Mouse (Mus musculus): ENCODE measurements at regions not wholly inside any gene's neighbourhood (a gene's known extent, or its start where the extent isn't known, plus 50 kb on each side); places are given as distances from the start of the nearest gene placed in this dataset.
A peak's percentile ranks its signal among the peaks of the same experiment; 100 is the strongest.

DNA sequence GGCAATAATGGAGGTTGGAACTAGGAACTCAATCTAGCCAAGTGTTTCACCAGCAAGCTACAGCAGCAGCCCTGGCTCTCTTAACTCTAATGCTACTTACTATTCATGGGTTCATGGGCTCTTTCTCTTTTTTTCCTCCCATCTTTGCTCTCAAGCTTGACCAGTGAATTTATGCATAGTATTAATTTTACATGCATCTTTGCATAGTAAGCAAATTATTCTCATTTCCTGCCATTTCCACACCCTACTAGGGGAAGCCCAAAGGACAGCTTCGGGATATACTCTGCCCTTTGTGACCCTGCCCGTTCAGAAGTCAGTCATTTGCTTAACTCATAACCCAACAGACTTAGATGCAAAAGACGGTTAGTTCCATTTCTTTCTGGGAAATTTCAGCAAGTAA lies 153.2 kb downstream of the Qrsl1 start:
- no peak for DNase-seq (ENCODE audit: low read depth, low spot score)

DNA sequence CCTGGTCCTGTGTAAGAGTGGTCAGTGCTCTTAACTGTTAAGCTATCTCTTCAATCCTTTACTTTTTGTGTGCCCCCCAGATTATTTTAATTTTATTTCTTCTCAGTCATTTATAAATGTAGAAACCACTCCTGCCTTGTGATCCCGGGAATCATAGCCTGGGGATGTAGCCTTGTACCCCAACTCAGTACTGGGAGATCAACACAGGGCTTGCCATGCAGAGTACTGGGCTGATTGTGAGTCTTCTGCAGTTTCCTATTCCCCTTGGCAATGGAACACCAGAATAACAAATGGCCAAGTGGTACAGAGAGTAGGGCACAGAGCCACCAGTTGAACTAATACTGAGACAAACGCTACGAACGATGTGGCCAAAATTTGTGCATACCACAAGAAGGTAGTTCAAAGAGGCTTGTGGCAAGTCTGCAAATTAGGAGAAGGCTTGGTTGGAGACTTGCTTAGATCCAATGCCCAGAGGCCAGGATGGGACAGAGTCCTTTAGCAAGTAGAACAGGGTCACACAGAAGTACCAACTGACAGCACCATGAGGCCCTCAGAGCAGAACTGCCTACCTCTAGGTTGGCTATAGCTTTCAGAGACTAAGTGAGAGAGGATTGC lies 151.9 kb downstream of the Qrsl1 start:
- no peak for DNase-seq (ENCODE audit: low read depth, low spot score)

DNA sequence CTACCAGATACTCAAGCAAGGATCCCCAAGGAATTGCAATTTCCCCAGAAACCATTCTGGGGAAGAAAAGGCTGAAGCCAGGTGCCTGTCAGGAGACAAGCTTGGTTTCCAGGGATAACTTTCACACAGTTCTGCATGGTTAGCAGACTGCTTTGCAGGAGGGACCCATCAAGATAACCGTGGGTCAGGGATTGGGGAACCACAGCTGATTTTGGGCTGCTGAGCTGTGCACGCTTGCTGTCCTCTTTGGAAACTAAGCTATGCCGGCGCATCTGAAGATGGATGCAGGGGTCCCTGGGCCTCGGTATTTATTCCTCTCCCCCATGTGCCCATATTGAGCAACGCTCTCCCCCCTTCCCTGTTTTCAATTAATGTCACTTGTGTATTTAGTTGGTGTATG lies 151.1 kb downstream of the Qrsl1 start:
- DNase-seq (ENCODE audit: low read depth, low spot score): no peak

DNA sequence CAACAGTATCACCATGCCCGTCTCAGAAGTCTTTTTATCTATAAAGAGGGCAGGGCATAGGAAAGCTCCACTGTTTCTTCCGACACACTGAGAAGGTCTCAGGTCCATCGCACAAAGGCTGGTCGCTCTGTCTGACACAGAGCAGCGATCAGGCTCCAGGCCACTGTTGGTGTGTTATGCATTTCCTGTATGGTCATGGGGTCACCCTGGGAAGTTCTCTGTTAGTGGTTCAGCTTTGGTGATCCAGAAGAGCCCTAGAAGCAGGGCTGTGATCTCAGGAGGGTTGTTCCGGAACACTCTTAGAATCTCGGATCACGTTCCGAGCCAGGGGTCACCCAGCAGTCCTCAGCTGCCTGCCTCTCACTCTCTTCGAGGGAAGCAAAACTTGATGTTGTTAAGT lies 150.7 kb downstream of the Qrsl1 start:
- no peak for DNase-seq (ENCODE audit: low read depth, low spot score)

DNA sequence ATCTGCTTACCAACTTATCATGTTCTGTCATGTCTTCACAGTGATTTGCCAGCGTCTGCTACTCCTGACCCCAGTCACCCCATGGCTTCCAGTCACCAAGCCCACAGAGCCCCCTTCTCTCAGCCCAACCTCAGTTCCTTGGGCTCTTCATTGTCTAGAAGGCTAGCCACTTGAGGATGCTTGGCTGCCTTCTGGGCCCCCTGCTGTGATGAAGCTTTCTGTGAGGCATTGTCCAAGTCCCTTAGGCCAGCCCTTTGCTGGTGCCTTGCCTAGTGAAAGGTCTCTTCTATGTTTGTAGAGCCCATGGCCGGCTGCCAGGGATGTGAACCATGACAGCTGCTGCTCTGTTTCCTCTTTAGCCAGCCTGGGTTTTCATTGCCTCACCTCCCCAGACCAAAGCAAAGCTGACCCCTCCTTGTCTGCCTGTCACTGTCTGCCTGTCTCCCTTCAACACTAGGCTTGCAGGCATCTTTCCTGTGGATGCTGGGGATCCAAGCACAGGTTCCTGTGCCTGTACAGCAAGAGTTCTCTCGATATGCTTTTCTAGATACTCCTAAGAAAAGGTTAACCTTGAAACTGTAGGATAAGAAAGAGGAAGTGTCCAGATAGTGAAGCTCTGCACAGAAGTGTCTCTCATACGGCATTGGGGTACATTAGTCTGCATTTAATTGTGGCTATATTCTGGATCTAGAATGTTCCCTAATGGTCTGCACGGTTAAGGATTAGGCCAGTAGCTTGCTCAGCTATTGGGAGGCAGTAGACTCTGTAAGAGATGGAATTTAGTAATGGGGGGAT lies 149.5 kb downstream of the Qrsl1 start:
- DNase-seq (ENCODE audit: low read depth, low spot score): peak; percentile 72

DNA sequence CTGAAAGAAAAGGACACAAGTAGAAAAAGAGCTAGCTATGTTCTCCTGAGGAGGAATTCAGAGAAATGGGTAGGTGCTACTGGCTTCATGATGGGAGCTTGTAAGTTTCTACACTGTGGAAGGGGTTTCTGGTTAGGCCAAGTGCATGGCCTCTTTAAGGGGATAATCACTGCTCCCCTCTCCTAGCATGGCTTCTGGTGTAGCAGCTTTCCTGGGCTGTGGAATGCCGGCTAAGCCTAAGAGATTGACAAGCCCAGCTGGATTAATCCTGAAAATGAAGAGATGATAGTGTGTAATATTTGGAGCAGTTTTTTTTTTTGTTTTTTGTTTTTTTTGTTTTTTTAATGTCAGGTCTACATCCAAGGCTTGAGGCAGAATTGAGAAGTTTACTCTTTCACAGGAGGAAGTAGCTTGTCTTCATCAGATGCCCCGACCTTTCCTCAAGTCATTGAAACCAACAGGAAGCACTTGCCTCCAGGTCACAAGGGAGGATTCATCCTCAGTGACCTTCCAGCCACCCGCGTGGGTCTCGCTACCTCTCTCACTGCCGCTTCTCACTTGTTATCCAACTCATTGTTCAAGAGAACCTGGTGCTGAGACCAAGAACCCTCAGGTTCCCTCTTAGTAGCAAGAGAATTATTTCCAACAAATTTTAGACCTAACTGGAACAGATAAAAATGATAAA lies 144.5 kb downstream of the Qrsl1 start:
- DNase-seq (ENCODE audit: low read depth, low spot score): no peak

DNA sequence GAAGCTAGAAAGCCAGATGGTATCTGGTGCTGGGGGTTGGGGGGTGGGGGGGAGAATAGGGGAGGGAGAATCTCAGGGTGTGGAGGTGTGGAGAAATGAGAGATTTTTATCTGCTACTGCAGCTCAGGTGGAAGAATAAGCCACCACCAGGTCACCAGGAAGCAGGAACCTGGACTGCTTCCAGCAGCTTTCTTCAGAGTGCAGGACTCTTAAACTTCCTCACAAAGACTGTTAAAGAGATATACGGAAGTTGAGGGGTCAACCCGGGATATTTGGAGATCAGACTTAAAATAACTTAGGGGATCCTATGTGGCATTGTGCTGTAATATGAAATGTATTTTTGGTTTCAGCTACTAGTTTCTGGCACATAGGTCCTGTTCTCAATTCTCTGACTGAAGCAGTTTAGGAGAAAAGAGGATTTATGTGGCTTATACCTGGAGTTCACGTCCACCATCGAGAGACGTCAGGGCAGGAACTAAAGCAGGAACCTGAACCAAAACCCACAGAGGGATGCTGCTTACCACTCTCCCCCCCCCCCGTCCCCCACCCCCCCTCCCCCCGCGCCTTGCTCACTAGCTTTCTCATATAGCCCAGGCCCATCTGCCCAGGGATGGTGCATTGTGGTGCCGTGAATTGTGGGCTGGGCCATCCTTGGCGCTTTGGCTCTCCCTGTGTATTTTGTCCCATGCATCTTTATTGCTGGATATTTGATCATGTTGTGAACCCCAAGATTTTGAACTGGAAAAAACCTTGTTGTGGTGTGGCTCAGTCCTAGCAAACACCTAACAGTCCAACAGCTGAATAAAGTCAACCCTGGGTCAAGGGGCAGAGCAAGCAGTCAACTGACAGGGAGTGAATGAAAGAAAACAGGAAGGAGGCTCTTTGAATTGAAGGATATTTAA lies 143.2 kb downstream of the Qrsl1 start:
- no peak for DNase-seq (ENCODE audit: low read depth, low spot score)

DNA sequence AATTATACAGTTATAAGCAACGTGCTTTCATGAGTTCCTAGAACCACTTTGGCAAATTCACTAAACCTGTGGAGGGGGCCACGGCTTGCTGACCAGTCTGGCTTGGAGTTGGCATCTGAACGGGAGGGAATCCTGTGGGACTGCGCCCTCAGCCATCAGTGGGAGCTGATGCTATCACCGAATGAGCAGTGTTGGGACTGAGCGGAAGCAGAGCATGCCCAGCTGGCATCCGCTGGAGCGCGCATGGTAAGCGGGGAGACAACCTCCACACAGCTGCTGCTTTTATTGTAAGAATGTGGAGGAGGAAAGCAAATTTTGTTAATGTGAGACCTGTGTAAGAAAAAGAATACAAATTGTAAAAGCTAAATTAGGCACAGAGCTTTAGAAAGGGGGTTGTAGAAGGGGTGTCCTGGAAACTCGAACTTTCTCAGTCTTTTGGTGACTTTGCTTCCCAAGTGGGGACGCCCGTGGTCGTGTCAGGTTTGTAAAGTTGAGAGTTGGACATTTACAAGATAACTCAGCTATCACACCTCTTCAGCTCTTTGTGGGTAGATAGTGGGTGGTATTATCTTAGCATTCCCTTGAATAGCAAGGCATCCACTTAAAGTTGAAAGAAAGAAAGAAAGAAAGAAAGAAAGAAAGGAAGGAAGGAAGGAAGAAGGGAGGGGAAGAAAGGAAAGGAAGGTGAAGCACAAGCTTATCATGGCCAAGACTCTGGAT lies 142.2 kb downstream of the Qrsl1 start:
- DNase-seq (ENCODE audit: low read depth, low spot score): no peak

DNA sequence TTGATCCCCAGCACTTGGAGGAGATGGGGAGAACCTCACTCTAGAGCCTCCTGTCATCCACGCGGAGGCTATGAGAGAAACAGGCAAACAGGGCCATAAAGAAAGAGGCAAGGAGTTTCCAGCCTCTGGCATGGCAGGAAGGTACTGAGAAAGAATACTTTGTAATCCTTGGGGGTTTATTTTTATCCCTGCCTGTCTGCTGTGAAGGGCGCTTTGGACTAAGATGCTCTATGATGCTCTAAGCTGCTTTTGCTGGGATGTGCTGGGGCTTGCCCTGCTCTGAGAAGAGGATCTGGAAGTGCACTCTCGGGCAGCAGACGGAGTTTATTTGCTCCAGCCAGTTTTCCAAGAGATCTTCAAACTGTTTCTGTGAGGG lies 141.7 kb downstream of the Qrsl1 start:
- no peak for DNase-seq (ENCODE audit: low read depth, low spot score)

DNA sequence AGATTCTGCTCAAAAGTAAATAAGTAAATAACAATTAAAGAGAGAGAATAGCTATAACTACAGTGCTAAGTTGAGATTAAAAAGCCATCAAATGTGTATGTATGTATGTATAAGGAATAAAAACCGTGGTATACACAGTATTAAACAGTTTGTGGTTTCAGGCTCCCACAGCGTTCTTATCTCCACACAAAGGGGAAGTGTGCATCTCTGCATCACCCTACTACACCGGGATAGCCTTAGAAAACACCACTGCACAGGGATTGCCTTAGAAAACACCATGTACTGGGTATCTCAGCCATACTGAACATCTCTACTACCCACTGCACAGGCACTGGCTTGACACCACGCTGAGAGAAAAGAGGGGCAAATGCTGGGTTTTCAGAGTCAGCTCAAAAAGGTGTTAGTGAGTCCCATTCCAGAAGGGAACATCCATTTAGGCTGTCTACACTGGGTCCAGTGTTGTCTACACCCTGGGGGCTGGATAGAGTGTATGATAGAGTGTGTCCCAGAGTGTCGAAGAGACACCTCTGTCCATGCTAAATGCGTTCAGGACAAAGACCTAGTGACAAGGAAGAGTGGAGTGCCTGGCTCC lies 139.5 kb downstream of the Qrsl1 start:
- no peak for DNase-seq (ENCODE audit: low read depth, low spot score)

DNA sequence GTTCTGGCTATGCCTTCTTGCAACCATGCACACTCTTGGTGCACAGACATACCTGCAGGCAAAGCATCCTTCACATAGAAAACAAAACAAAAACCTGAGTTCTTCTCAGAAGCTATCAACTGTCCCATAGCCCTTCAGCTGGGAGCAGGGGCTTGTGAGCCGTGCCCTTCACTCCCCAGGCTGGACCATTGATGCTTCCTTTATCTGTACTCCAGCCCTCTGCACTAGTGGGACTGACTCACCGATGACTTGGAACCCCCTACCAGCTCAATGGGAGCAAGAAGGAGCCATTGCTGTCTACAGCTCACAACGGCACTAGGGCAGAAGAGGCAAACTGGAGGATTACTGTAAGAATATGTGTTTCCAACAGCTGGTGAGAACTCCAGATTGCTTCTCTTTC lies 137.0 kb downstream of the Qrsl1 start:
- DNase-seq (ENCODE audit: low read depth, low spot score): no peak

DNA sequence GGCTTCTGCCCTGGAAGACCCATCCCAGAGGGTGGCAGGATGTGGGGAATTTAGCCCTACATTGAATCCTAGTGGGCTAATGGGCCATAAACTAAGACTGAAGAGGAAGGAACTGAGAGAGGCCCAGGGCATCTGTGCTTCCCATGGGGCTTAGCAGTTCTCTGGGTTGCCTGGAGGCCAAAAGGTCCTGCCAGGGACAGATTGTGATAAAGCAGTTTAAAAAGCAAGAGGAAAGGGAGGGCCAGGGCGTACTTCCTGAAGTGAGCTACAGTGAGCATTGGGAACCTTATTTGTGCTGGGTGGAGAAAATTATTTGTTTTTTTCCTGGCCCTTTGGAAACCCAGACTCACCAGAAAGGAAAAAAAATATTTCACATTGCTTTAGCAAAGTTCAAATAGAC lies 136.3 kb downstream of the Qrsl1 start:
- no peak for DNase-seq (ENCODE audit: low read depth, low spot score)

DNA sequence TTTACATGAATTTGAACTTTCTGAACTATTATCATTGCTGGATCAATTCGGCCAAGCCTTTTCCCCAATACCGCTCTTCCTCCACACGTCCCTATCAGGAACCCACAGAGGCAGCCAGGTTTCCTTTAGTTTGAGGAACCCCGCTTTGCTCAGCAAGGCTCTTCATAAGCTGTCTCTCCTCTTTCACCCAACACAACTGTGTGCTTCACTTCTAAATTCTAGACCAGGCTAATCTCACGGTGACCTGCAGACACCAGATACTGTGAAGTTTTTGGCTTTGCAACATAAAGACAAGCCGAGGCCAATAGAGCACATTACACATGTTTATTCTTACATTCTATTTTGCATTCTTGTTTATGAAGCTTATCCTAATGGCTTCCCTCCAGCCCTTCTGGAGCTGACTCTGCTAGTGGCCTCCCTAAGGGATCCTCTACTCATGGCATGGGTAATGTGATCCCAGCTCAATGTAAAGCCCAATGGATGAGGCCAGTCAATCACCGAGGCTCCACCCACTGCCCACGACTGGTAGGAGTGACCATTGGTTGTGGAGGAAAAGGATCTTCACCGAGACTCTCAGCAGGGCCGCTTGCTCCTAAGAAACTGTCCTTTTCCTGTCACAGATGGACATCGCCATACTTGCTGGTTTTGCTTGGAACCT lies 135.6 kb downstream of the Qrsl1 start:
- no peak for DNase-seq (ENCODE audit: low read depth, low spot score)

DNA sequence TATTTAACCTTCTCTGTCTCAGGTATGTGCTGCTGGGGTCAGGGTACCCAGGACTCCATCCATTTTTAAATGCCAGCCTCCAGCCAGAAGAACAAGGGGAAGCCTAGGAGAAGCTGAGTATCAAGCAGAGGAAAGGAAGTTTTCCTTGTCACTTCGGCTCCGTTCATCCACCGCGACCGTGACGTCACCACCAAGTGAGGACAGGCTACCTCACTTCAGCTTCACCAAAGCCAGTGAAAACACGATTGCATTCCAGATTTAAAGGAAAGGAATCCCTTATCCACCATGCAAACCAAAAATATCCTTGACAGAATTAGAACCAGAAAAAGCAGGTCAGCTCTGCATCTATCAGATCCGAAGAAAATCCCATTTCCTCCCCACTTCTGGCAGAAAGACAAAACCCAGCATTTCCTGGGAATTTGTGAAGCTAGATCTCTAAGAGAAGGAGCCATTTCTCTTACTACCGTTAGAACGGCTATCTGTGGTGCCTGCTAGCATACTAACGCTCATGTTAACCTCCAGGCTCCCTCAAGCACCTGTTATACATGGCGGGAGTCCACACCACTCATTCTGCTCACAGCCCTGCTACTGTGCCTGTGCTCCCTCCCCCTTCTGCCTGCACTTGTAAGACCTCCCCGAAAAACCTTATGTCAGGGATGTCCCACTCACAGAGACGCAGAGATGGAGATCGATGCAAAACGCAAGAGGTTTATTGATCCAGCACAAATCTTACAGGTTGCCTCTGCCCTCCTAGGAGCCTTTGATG lies 133.4 kb downstream of the Qrsl1 start:
- no peak for DNase-seq (ENCODE audit: low read depth, low spot score)

DNA sequence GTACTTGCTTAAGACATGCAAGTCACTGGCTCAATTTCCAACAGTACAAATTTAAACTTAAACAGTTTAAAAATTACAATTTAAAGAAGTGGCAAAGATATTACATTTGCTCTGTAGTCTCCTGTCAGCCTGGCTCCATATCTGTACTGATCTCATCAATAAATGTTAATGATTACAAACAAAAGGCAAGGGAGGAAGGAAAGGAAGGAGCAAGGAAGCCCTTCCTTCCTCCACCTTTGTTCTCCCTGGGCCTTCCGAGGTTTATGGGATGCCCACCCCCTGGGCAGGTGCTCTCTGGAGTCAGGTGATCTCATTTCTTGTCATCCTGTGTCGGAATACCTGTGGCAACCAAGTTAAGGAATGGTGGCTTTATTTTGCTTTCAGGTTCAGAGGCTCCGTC lies 132.5 kb downstream of the Qrsl1 start:
- DNase-seq (ENCODE audit: low read depth, low spot score): no peak

DNA sequence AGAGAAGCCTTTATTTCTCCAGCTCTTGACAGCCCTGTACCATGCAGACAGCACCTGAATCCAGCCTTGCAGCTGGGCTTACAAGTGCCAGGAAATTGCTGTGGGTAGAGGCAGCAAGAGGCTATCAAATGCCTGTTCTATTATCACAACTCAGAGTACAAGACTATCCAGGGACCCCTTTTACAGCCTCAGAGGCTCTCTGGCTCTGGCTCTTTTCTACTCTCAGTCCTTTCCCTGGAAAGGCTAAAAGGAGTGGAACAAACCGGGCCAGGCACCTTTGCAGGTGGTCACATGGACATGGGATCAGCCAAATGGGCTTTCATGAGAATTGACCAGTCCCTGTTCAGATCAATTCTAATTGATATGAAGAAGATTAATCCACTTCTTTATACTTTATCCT lies 125.7 kb downstream of the Qrsl1 start:
- no peak for DNase-seq (ENCODE audit: low read depth, low spot score)

DNA sequence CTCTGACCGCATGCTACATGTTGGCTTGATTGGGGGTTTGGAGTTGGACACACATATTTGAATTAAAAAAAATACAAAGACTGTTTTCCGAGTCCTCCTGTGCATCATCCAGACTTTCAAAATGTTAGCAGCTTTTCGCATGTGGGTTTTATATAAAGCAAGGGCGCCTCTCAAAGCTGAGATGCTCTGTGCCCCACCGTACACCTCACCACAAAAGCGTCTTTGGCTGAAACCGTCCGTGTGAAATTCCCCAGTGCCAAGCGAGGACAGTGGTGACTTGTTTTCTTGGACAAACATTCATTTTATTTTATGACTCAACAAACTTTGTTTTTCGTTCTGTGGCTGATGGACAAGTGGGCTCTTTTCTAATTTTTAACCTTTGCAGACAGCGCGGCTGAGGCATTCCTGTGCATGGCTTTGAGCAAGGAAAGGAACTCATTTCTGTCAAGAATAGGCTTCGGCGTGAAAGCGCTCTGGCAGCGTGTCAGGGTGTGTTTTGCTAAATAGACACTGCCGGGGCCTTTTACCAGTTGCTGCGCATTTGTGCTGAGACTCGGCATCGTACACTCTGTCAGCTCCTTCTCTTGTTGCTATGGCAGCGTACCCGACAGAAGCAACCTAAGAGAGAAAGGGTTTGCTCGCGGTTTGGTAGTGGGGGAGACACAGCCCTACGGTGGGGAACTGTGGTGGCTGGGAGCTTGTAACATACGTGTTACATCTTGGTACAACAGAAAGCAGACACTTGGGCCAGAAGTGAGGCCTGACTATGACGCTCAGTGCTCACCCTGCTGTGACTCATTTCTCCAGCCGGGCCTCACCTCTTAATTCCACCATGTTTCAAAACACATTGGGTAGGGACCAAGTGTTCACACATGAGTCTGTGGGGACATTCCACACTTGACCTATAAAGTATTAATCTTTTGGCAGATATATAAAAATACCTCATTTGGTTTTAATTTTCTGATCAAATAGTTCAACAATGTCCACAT lies 123.6 kb downstream of the Qrsl1 start:
- no peak for DNase-seq (ENCODE audit: low read depth, low spot score)

DNA sequence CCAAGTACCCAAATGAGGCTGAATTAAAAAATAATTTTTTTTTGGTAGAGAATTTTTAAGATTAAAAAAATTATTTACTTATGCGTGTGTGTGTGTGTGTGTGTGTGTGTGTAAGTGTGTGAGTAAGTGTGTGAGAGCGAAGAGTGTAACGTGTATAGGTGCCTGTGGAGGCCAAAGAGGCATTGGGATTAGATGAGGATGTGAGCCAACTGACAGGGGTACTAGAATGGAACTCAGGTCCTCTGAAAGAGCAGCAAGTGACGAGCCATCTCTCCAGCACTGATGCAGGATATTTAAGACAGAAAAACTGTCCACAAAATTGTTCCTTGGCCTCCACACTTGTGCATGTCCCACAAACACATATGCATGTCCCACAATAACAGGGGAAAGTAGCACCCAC lies 121.0 kb downstream of the Qrsl1 start:
- DNase-seq (ENCODE audit: low read depth, low spot score): no peak
